Mouse (Mus musculus): ENCODE measurements around the gene Col4a1. TPM values are rescaled to one million over a fixed set of nuclear protein-coding genes. Genes with fewer than 3 reads are reported as not detected.

The Col4a1 gene
- polyA plus RNA-seq, 1 experiment from 2014 or later = 115 TPM

DNA sequence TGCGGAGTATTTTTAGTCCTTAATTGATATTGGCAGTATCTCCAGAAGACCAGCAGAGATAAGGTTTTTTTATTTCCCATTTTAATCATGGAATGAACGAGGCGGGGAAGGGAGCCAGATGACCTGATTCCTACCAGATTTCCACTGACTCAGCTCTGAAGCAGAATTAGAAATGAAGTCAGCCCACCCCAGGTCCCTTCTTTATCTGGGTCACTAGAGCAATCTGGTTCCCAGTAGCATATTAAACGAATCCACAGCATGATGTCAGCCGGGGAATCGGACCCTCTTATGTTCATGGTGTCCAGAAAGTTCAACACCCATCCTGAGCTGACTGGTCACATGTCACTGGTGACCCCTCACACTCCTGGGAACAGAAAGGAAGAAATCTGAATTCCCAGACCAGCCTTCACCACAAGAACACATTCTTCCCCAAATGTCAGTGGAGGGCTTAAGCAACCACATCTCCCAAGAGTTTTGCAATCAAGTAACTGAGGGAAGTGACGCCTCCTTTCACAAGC, 63.0 kb downstream of the Col4a1 start:
- no peak for DNase-seq (ENCODE audit: low spot score, missing footprints)
- Histone ChIP-seq H3K27ac (ENCODE audit: low read depth, low read length) (no peak overlapping the region), H3K4me1 (ENCODE audit: control insufficient read depth, insufficient read depth, low read length) (no peaks in the 10 kb centered on the region), H3K9me3 (ENCODE audit: control insufficient read depth, low read length) (no peaks in the 10 kb centered on the region), H3K4me2 (no peak overlapping the region), H3K9ac (ENCODE audit: low read length) (no peak overlapping the region), H3K27me3 (ENCODE audit: control insufficient read depth, insufficient read depth, low read length) (no peaks in the 10 kb centered on the region), H3K36me3 (ENCODE audit: control insufficient read depth, insufficient read depth, low read length) (no peaks in the 10 kb centered on the region), H3K4me3 (ENCODE audit: low read depth, low read length) (no peak overlapping the region)
- ATAC-seq (ENCODE audit: low FRiP score) = no peak
- WGBS = 84% methylated on average over 7 of the region's 7 CpGs

- DNase-seq (ENCODE audit: low spot score, missing footprints) (no peak), ATAC-seq (ENCODE audit: low FRiP score) (no peak)
- Histone ChIP-seq H3K4me3 (ENCODE audit: low read depth, low read length) (no peak overlapping the region), H3K4me2 (no peak overlapping the region), H3K36me3 (ENCODE audit: control insufficient read depth, insufficient read depth, low read length) (no peaks in the 10 kb centered on the region), H3K9me3 (ENCODE audit: control insufficient read depth, low read length) (no peaks in the 10 kb centered on the region), H3K4me1 (ENCODE audit: control insufficient read depth, insufficient read depth, low read length) (no peaks in the 10 kb centered on the region), H3K9ac (ENCODE audit: low read length) (no peak overlapping the region), H3K27ac (ENCODE audit: low read depth, low read length) (no peak overlapping the region), H3K27me3 (ENCODE audit: control insufficient read depth, insufficient read depth, low read length) (no peaks in the 10 kb centered on the region)
- WGBS = 58% methylated on average over 7 of the region's 7 CpGs
Observed at GRCm38 (mm10) chr8:11248712-11249111, 63.9 kb downstream of the Col4a1 start.

DNA sequence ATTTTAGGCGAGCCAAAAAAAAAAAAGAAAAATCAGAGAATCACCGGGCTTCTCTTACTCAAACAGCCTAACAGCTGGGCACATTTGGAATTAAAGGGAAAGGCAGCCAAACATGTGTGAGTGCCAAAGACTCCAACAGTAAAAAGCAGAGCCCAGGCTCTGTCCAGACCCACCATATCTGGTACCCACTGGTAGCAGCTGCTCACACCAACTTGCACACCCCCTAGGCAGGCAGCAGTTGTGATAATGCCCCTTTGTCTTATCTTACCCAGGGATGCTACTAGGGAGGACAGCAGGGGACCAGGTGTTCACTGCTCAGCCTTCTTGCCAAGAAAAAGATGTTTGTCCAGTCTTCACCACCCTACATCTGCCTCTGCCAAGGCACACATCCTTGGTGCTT, 71.1 kb downstream of the Col4a1 start:
- Histone ChIP-seq H3K27ac (ENCODE audit: low read depth, low read length) (no peak overlapping the region), H3K4me3 (ENCODE audit: low read depth, low read length) (no peak overlapping the region), H3K4me2 (no peak overlapping the region), H3K9ac (ENCODE audit: low read length) (no peak overlapping the region), H3K4me1 (ENCODE audit: control insufficient read depth, insufficient read depth, low read length) (no peaks in the 10 kb centered on the region), H3K36me3 (ENCODE audit: control insufficient read depth, insufficient read depth, low read length) (no peaks in the 10 kb centered on the region), H3K9me3 (ENCODE audit: control insufficient read depth, low read length) (no peaks in the 10 kb centered on the region), H3K27me3 (ENCODE audit: control insufficient read depth, insufficient read depth, low read length) (no peaks in the 10 kb centered on the region)
- WGBS = 85% methylated on average over 2 of the region's 2 CpGs
- no peak for DNase-seq (ENCODE audit: low spot score, missing footprints)
- no peak for ATAC-seq (ENCODE audit: low FRiP score)

DNA sequence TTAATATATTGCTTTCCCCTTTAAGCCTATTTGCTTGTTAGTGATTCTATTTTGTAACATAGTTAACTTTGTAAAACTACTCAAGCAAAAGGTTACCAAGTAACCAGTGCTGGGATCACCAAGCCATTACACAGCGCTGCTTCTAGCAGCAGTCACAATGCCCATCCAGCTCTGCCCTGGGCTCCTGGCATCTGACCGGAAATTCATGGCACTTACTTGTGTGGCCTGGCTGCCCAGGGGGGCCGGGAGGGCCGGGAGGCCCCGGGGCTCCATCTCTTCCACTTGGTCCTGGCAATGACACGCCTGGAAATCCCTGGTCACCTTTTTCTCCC, 77.8 kb downstream of the Col4a1 start:
- H3K4me2 ChIP-seq = no peak overlapping the region
- H3K9me3 ChIP-seq (ENCODE audit: control insufficient read depth, low read length) = no peaks in the 10 kb centered on the region
- H3K27ac ChIP-seq (ENCODE audit: low read depth, low read length) = no peak overlapping the region
- no peaks in the 10 kb centered on the region for H3K27me3 ChIP-seq (ENCODE audit: control insufficient read depth, insufficient read depth, low read length)
- WGBS = 87% methylated on average over 6 of the region's 6 CpGs
- no peaks in the 10 kb centered on the region for H3K4me1 ChIP-seq (ENCODE audit: control insufficient read depth, insufficient read depth, low read length)
- ATAC-seq (ENCODE audit: low FRiP score) = no peak
- no peak overlapping the region for H3K4me3 ChIP-seq (ENCODE audit: low read depth, low read length)
- H3K36me3 ChIP-seq (ENCODE audit: control insufficient read depth, insufficient read depth, low read length) = no peaks in the 10 kb centered on the region
- no peak for DNase-seq (ENCODE audit: low spot score, missing footprints)
- no peak overlapping the region for H3K9ac ChIP-seq (ENCODE audit: low read length)

DNA sequence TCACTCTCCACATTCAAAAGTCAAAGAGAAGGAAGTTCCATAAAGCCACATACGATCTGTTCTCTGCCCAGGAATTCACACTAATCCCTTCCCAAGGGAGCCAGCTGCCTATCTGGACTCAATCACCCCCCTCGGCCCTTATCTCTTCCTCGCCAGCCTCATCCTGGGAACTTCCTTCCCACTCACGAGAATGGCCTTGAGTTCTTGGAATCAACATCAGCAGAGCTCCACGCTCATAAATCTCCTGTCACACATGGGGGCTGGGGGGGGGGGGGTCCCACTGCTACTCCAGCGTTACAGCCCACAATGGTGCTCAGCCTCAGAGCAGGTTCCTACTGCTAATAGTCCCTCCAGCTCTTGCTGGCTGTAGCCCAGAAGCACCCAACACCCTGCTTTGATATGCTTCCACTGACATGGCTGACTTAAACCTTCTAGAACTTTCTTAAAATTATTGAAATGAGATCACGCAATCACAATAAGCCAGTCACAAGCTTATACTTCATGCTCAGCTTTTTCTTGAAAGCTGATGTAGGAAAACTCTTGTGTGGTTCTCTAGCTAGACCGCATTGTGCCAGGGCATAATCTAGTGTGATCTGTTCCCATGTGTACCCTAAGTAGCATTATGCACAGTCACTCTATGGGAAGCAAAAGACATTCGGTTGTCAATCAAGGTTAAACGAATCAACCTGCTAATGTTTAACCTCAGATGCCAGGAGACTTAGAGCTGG, 78.3 kb downstream of the Col4a1 start:
- H3K4me2 ChIP-seq = no peak overlapping the region
- H3K36me3 ChIP-seq (ENCODE audit: control insufficient read depth, insufficient read depth, low read length) = no peaks in the 10 kb centered on the region
- H3K9ac ChIP-seq (ENCODE audit: low read length) = no peak overlapping the region
- H3K4me3 ChIP-seq (ENCODE audit: low read depth, low read length) = no peak overlapping the region
- H3K27ac ChIP-seq (ENCODE audit: low read depth, low read length) = no peak overlapping the region
- 67% methylated on average over 10 of the region's 10 CpGs for WGBS
- no peak for ATAC-seq (ENCODE audit: low FRiP score)
- H3K4me1 ChIP-seq (ENCODE audit: control insufficient read depth, insufficient read depth, low read length) = no peaks in the 10 kb centered on the region
- no peak for DNase-seq (ENCODE audit: low spot score, missing footprints)
- no peaks in the 10 kb centered on the region for H3K27me3 ChIP-seq (ENCODE audit: control insufficient read depth, insufficient read depth, low read length)
- no peaks in the 10 kb centered on the region for H3K9me3 ChIP-seq (ENCODE audit: control insufficient read depth, low read length)

GRCm38 (mm10) chr8:11233009-11233408, 79.6 kb downstream of the Col4a1 start:
- Histone ChIP-seq H3K4me3 (ENCODE audit: low read depth, low read length) (no peak overlapping the region), H3K27me3 (ENCODE audit: control insufficient read depth, insufficient read depth, low read length) (no peaks in the 10 kb centered on the region), H3K27ac (ENCODE audit: low read depth, low read length) (no peak overlapping the region), H3K4me2 (no peak overlapping the region), H3K9me3 (ENCODE audit: control insufficient read depth, low read length) (no peaks in the 10 kb centered on the region), H3K36me3 (ENCODE audit: control insufficient read depth, insufficient read depth, low read length) (no peaks in the 10 kb centered on the region), H3K4me1 (ENCODE audit: control insufficient read depth, insufficient read depth, low read length) (no peaks in the 10 kb centered on the region), H3K9ac (ENCODE audit: low read length) (no peak overlapping the region)
- no peak for ATAC-seq (ENCODE audit: low FRiP score)
- DNase-seq (ENCODE audit: low spot score, missing footprints) = no peak
- WGBS = 74% methylated on average over 4 of the region's 4 CpGs

DNA sequence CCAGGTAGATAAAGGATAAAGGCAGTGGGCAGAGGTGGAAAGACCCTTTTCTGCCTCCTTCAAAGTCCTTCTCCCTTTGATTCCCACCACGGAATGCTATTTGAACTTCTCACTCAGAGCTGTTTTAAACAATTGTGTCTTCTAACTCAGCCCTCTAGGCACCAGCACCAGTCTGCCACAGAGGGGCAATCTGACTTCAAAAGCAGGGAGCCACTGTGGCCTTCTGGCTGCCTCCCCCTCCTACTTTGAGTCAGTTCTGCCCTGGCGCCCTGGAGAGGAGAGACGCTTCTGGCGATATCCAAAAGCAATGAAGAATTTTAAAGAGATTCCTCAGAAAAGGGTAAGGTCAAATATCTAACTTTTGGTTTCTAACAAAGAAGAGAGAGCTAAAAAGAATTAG, 82.3 kb downstream of the Col4a1 start:
- H3K36me3 ChIP-seq (ENCODE audit: control insufficient read depth, insufficient read depth, low read length) = no peaks in the 10 kb centered on the region

DNA sequence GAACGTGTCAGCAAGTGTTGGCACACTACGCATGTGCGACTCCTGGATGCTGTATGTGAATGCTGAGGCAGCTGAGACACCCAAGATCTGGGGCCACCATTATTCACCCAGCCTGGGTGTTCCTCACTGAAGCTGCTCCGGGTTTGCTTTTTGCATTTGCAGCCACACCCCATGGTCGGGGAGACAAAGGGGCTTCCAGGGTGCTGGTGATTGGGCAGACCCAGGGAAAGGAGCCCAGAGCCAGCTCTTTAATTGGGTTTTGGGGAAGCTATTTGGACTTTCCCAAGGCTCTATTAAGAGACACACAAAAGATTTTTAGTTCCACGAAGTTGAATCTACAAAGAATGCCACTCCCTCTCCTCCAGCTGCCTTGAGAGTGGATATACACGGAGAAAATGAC, 85.2 kb downstream of the Col4a1 start:
- Histone ChIP-seq H3K4me3 (ENCODE audit: low read depth, low read length) (no peak overlapping the region), H3K36me3 (ENCODE audit: control insufficient read depth, insufficient read depth, low read length) (no peaks in the 10 kb centered on the region), H3K27ac (ENCODE audit: low read depth, low read length) (no peak overlapping the region), H3K4me2 (no peak overlapping the region), H3K9ac (ENCODE audit: low read length) (no peak overlapping the region), H3K27me3 (ENCODE audit: control insufficient read depth, insufficient read depth, low read length) (no peaks in the 10 kb centered on the region), H3K4me1 (ENCODE audit: control insufficient read depth, insufficient read depth, low read length) (no peaks in the 10 kb centered on the region; the same call in 1 of the 2 replicates), H3K9me3 (ENCODE audit: control insufficient read depth, low read length) (no peaks in the 10 kb centered on the region)
- 49% methylated on average over 7 of the region's 7 CpGs for WGBS
- DNase-seq (ENCODE audit: low spot score, missing footprints) = no peak
- ATAC-seq (ENCODE audit: low FRiP score) = no peak

More for the DNA sequence above, 82.3 kb downstream of the Col4a1 start:
- ATAC-seq (ENCODE audit: low FRiP score) (no peak), DNase-seq (ENCODE audit: low spot score, missing footprints) (no peak)
- H3K4me2 ChIP-seq = no peak overlapping the region
- 46% methylated on average over 4 of the region's 4 CpGs for WGBS
- H3K27me3 ChIP-seq (ENCODE audit: control insufficient read depth, insufficient read depth, low read length) = no peaks in the 10 kb centered on the region
- H3K9me3 ChIP-seq (ENCODE audit: control insufficient read depth, low read length) = no peaks in the 10 kb centered on the region
- H3K4me3 ChIP-seq (ENCODE audit: low read depth, low read length) = no peak overlapping the region
- H3K4me1 ChIP-seq (ENCODE audit: control insufficient read depth, insufficient read depth, low read length) = no peaks in the 10 kb centered on the region; the same call in 1 of the 2 replicates
- no peak overlapping the region for H3K27ac ChIP-seq (ENCODE audit: low read depth, low read length)
- H3K9ac ChIP-seq (ENCODE audit: low read length) = no peak overlapping the region

- Histone ChIP-seq H3K9ac (ENCODE audit: low read length) (no peak overlapping the region), H3K4me1 (ENCODE audit: control insufficient read depth, insufficient read depth, low read length) (no peaks in the 10 kb centered on the region; the same call in 1 of the 2 replicates), H3K9me3 (ENCODE audit: control insufficient read depth, low read length) (no peaks in the 10 kb centered on the region), H3K27me3 (ENCODE audit: control insufficient read depth, insufficient read depth, low read length) (no peaks in the 10 kb centered on the region), H3K27ac (ENCODE audit: low read depth, low read length) (no peak overlapping the region), H3K36me3 (ENCODE audit: control insufficient read depth, insufficient read depth, low read length) (no peaks in the 10 kb centered on the region), H3K4me3 (ENCODE audit: low read depth, low read length) (no peak overlapping the region), H3K4me2 (no peak overlapping the region)
- WGBS = 91% methylated on average over 13 of the region's 13 CpGs
- ATAC-seq (ENCODE audit: low FRiP score) = no peak
- DNase-seq (ENCODE audit: low spot score, missing footprints) = no peak
Observed at GRCm38 (mm10) chr8:11225577-11226434, 86.8 kb downstream of the Col4a1 start.

All from midbrain, embryonic 11.5 days (tissue).